Mouse (Mus musculus): ENCODE data around the gene Mnx1. TPM values are rescaled to one million over a fixed set of nuclear protein-coding genes. Genes with fewer than 3 reads are reported as not detected.

Mnx1 gene
- polyA plus RNA-seq, 1 experiment: 0.45 TPM

- 0 out of 2 replicates have a peak, but pooled peaks cover 3% of the 10 kb centered on the region for H3K9me3 ChIP-seq (replicated peaks; ENCODE audit: control insufficient read depth, insufficient read depth, low read length, poor library complexity, severe bottlenecking)
- no peak overlapping the region for H3K27ac ChIP-seq (ENCODE audit: insufficient read depth, low read length)
- peaks cover 14% of the 10 kb centered on the region for H3K27me3 ChIP-seq (ENCODE audit: control insufficient read depth, insufficient read depth, low read length, poor library complexity, severe bottlenecking)
- no peaks in the 10 kb centered on the region for H3K36me3 ChIP-seq (ENCODE audit: control insufficient read depth, insufficient read depth, low read length, poor library complexity, severe bottlenecking)
- H3K9ac ChIP-seq (ENCODE audit: low read depth, poor library complexity, severe bottlenecking): no peak overlapping the region; the same call in 1 of the 2 replicates
- H3K4me1 ChIP-seq (ENCODE audit: control insufficient read depth, insufficient read depth, low read length): no peaks in the 10 kb centered on the region
- TF ChIP-seq EP300 (IDR thresholded peaks at IDR 0.05; ENCODE audit: insufficient read depth, low read depth, low read length) (no peak), POLR2A (IDR thresholded peaks at IDR 0.05; ENCODE audit: insufficient read depth, low read length) (no peak), CTCF (IDR thresholded peaks at IDR 0.05; ENCODE audit: low read depth, low read length) (no peak)
- H3K4me3 ChIP-seq (ENCODE audit: low read depth, low read length): no peak overlapping the region; the same call in 1 of the 2 replicates
Observed at GRCm38 (mm10) chr5:29471396-29471795, 6.9 kb downstream of the Mnx1 start.

GRCm38 (mm10) chr5:29470851-29471394 lies 7.3 kb downstream of the Mnx1 start:
- peaks cover 14% of the 10 kb centered on the region for H3K27me3 ChIP-seq (ENCODE audit: control insufficient read depth, insufficient read depth, low read length, poor library complexity, severe bottlenecking)
- no peak overlapping the region for H3K9ac ChIP-seq (ENCODE audit: low read depth, poor library complexity, severe bottlenecking)
- TF ChIP-seq EP300 (IDR thresholded peaks at IDR 0.05; ENCODE audit: insufficient read depth, low read depth, low read length): no peak
- TF ChIP-seq CTCF (IDR thresholded peaks at IDR 0.05; ENCODE audit: low read depth, low read length): no peak
- TF ChIP-seq POLR2A (IDR thresholded peaks at IDR 0.05; ENCODE audit: insufficient read depth, low read length): no peak
- H3K27ac ChIP-seq (ENCODE audit: insufficient read depth, low read length): no peak overlapping the region
- peak overlapping the region; percentile 16; the same call in 1 of the 2 replicates for H3K4me3 ChIP-seq (ENCODE audit: low read depth, low read length)
- no peaks in the 10 kb centered on the region for H3K4me1 ChIP-seq (ENCODE audit: control insufficient read depth, insufficient read depth, low read length)
- H3K36me3 ChIP-seq (ENCODE audit: control insufficient read depth, insufficient read depth, low read length, poor library complexity, severe bottlenecking): no peaks in the 10 kb centered on the region
- 0 out of 2 replicates have a peak, but pooled peaks cover 3% of the 10 kb centered on the region for H3K9me3 ChIP-seq (replicated peaks; ENCODE audit: control insufficient read depth, insufficient read depth, low read length, poor library complexity, severe bottlenecking)

- no peaks in the 10 kb centered on the region for H3K36me3 ChIP-seq (ENCODE audit: control insufficient read depth, insufficient read depth, low read length, poor library complexity, severe bottlenecking)
- no peak overlapping the region for H3K9ac ChIP-seq (ENCODE audit: low read depth, poor library complexity, severe bottlenecking)
- TF ChIP-seq EP300 (IDR thresholded peaks at IDR 0.05; ENCODE audit: insufficient read depth, low read depth, low read length) (no peak), CTCF (IDR thresholded peaks at IDR 0.05; ENCODE audit: low read depth, low read length) (no peak), POLR2A (IDR thresholded peaks at IDR 0.05; ENCODE audit: insufficient read depth, low read length) (no peak)
- no peak overlapping the region for H3K27ac ChIP-seq (ENCODE audit: insufficient read depth, low read length)
- H3K4me1 ChIP-seq (ENCODE audit: control insufficient read depth, insufficient read depth, low read length): no peaks in the 10 kb centered on the region
- 0 out of 2 replicates have a peak, but pooled peaks cover 3% of the 10 kb centered on the region for H3K9me3 ChIP-seq (replicated peaks; ENCODE audit: control insufficient read depth, insufficient read depth, low read length, poor library complexity, severe bottlenecking)
- H3K27me3 ChIP-seq (ENCODE audit: control insufficient read depth, insufficient read depth, low read length, poor library complexity, severe bottlenecking): peaks cover 14% of the 10 kb centered on the region
- H3K4me3 ChIP-seq (ENCODE audit: low read depth, low read length): no peak overlapping the region
Observed at GRCm38 (mm10) chr5:29470271-29470670, 8.0 kb downstream of the Mnx1 start.

GRCm38 (mm10) chr5:29469501-29469900 lies 8.8 kb downstream of the Mnx1 start:
- Histone ChIP-seq H3K9me3 (replicated peaks; ENCODE audit: control insufficient read depth, insufficient read depth, low read length, poor library complexity, severe bottlenecking) (0 out of 2 replicates have a peak, but pooled peaks cover 3% of the 10 kb centered on the region), H3K4me3 (ENCODE audit: low read depth, low read length) (no peak overlapping the region), H3K4me1 (ENCODE audit: control insufficient read depth, insufficient read depth, low read length) (no peaks in the 10 kb centered on the region), H3K9ac (ENCODE audit: low read depth, poor library complexity, severe bottlenecking) (no peak overlapping the region), H3K36me3 (ENCODE audit: control insufficient read depth, insufficient read depth, low read length, poor library complexity, severe bottlenecking) (no peaks in the 10 kb centered on the region), H3K27ac (ENCODE audit: insufficient read depth, low read length) (no peak overlapping the region), H3K27me3 (ENCODE audit: control insufficient read depth, insufficient read depth, low read length, poor library complexity, severe bottlenecking) (peaks cover 12% of the 10 kb centered on the region; the same call in 1 of the 2 replicates)
- no peak for TF ChIP-seq EP300 (IDR thresholded peaks at IDR 0.05; ENCODE audit: insufficient read depth, low read depth, low read length)
- TF ChIP-seq CTCF (IDR thresholded peaks at IDR 0.05; ENCODE audit: low read depth, low read length): no peak
- TF ChIP-seq POLR2A (IDR thresholded peaks at IDR 0.05; ENCODE audit: insufficient read depth, low read length): no peak

GRCm38 (mm10) chr5:29468351-29469065 lies 9.8 kb downstream of the Mnx1 start:
- peaks cover 6% of the 10 kb centered on the region; the same call in 1 of the 2 replicates for H3K27me3 ChIP-seq (ENCODE audit: control insufficient read depth, insufficient read depth, low read length, poor library complexity, severe bottlenecking)
- peak overlapping the region; percentile 59 for H3K9ac ChIP-seq (ENCODE audit: low read depth, poor library complexity, severe bottlenecking)
- no peaks in the 10 kb centered on the region for H3K36me3 ChIP-seq (ENCODE audit: control insufficient read depth, insufficient read depth, low read length, poor library complexity, severe bottlenecking)
- H3K4me1 ChIP-seq (ENCODE audit: control insufficient read depth, insufficient read depth, low read length): no peaks in the 10 kb centered on the region
- TF ChIP-seq POLR2A (IDR thresholded peaks at IDR 0.05; ENCODE audit: insufficient read depth, low read length): no peak
- no peak for TF ChIP-seq CTCF (IDR thresholded peaks at IDR 0.05; ENCODE audit: low read depth, low read length)
- no peak for TF ChIP-seq EP300 (IDR thresholded peaks at IDR 0.05; ENCODE audit: insufficient read depth, low read depth, low read length)
- peak overlapping the region; percentile 63 for H3K4me3 ChIP-seq (ENCODE audit: low read depth, low read length)
- H3K9me3 ChIP-seq (replicated peaks; ENCODE audit: control insufficient read depth, insufficient read depth, low read length, poor library complexity, severe bottlenecking): 0 out of 2 replicates have a peak, but pooled peaks cover 2% of the 10 kb centered on the region
- H3K27ac ChIP-seq (ENCODE audit: insufficient read depth, low read length): no peak overlapping the region

All from ES-Bruce4 (cell line).